In the genomic region with DNA sequence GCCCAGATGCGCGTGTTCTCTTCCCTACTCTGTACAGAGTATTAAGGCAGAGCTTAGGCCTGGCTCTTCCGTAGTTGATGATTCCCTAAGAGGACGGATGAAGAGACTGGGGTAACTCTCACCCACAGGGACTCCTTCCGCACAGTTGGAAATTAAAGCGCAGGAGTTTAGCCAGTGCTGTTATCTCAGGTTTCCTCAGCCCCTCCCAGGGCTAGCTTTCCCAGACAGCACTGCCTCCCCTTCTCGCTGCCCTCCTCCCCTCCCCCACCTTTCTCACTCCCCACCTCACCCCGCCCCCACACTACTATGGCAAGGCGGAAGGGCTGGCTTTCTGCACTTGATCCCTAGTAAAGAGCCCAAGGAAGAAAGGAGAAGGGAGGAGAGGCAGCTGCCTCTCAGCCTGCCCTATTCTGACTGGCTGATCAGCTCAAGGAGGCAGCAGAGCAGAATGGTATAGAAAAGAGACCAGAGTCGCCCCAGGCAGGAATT, we compare ENCODE assay signal across 8 mouse cellular contexts. TPM values are rescaled to one million over a fixed set of nuclear protein-coding genes. Genes with fewer than 3 reads are reported as not detected.
A peak's percentile ranks its signal among the peaks of the same experiment; 100 is the strongest.
DNase-seq lines count a peak whose midpoint lies in the region; ATAC-seq and TF ChIP-seq lines count a peak whose summit lies in the region.

No protein-coding gene starts in this region.

- no peak for TF ChIP-seq CTCF in lung, postnatal 0 days (IDR thresholded peaks at IDR 0.05)

- H3K9ac ChIP-seq in lung, postnatal 0 days (replicated peaks; ENCODE audit: low read depth), result no peak overlapping the region
- peak overlapping the region; percentile 30; the same call in 1 of the 2 replicates for H3K9ac ChIP-seq in forebrain, embryonic 14.5 days (ENCODE audit: low read length)
- peak overlapping the region; percentile 35; the same call in 1 of the 2 replicates for H3K9ac ChIP-seq in limb, embryonic 13.5 days
- H3K9ac ChIP-seq in neural tube, embryonic 13.5 days, result peak overlapping the region; percentile 52; the same call in 1 of the 2 replicates

- no peaks in the 10 kb centered on the region for H3K4me1 ChIP-seq in lung, postnatal 0 days (ENCODE audit: insufficient read depth, low read depth, low read length)
- H3K4me1 ChIP-seq in forebrain, embryonic 14.5 days (ENCODE audit: control insufficient read depth, insufficient read depth, low read length), result no peaks in the 10 kb centered on the region
- H3K4me1 ChIP-seq in limb, embryonic 13.5 days, result 0 out of 2 replicates have a peak, but pooled peaks cover 3% of the 10 kb centered on the region
- H3K4me1 ChIP-seq in neural tube, embryonic 13.5 days (replicated peaks), result peaks cover 13% of the 10 kb centered on the region; the same call in 1 of the 2 replicates

- H3K4me2 ChIP-seq in lung, postnatal 0 days (replicated peaks; ENCODE audit: low read depth, low read length), result peak overlapping the region; percentile 35
- H3K4me2 ChIP-seq in forebrain, embryonic 14.5 days (ENCODE audit: low read length), result peak overlapping the region; percentile 24
- peak overlapping the region; percentile 53 for H3K4me2 ChIP-seq in limb, embryonic 13.5 days (replicated peaks)
- H3K4me2 ChIP-seq in neural tube, embryonic 13.5 days, result peak overlapping the region; percentile 46

- 4% methylated on average over 10 of the region's 10 CpGs for WGBS in lung, postnatal 0 days
- 22% methylated on average over 10 of the region's 10 CpGs for WGBS in forebrain, embryonic 14.5 days
- WGBS in limb, embryonic 13.5 days, result 3% methylated on average over 10 of the region's 10 CpGs
- 11% methylated on average over 10 of the region's 10 CpGs for WGBS in neural tube, embryonic 13.5 days

- peak; percentile 63 for ATAC-seq in lung, postnatal 0 days
- ATAC-seq in forebrain, embryonic 14.5 days, result peak; percentile 93
- ATAC-seq in limb, embryonic 13.5 days (ENCODE audit: low FRiP score, low read depth), result peak; percentile 81
- ATAC-seq in neural tube, embryonic 13.5 days (ENCODE audit: low read depth), result peak; percentile 75

- H3K9me3 ChIP-seq in lung, postnatal 0 days (ENCODE audit: low read length), result no peaks in the 10 kb centered on the region
- no peaks in the 10 kb centered on the region for H3K9me3 ChIP-seq in forebrain, embryonic 14.5 days (replicated peaks; ENCODE audit: control insufficient read depth, low read length)
- no peaks in the 10 kb centered on the region for H3K9me3 ChIP-seq in limb, embryonic 13.5 days
- no peaks in the 10 kb centered on the region for H3K9me3 ChIP-seq in neural tube, embryonic 13.5 days

- no peak overlapping the region for H3K4me3 ChIP-seq in lung, postnatal 0 days (ENCODE audit: low read depth, low read length)
- H3K4me3 ChIP-seq in forebrain, embryonic 14.5 days (ENCODE audit: low read depth, low read length), result 0 out of 2 replicates have a peak overlapping the region, but pooled peaks have one; percentile 9
- peak overlapping the region; percentile 22 for H3K4me3 ChIP-seq in limb, embryonic 13.5 days
- peak overlapping the region; percentile 8; the same call in 1 of the 2 replicates for H3K4me3 ChIP-seq in neural tube, embryonic 13.5 days

- DNase-seq in lung, postnatal 0 days (ENCODE audit: low spot score), result peak; percentile 37
- no peak for DNase-seq in lung, postnatal 10 days
- peak; percentile 82 for DNase-seq in forebrain, embryonic 14.5 days (ENCODE audit: low spot score)
- no peak for DNase-seq in spleen, postnatal 14 days (ENCODE audit: low spot score in 2 of 2)
- DNase-seq in urinary bladder, adult 18-20 months (ENCODE audit: low spot score in 2 of 2), result no peak
- DNase-seq in thymus, postnatal 25 days, result no peak

- H3K27ac ChIP-seq in lung, postnatal 0 days (ENCODE audit: low read length), result peak overlapping the region; percentile 62; the same call in 1 of the 2 replicates
- H3K27ac ChIP-seq in forebrain, embryonic 14.5 days (ENCODE audit: low read depth, low read length), result peak overlapping the region; percentile 81
- no peak overlapping the region; the same call in 1 of the 2 replicates for H3K27ac ChIP-seq in limb, embryonic 13.5 days
- peak overlapping the region; percentile 88 for H3K27ac ChIP-seq in neural tube, embryonic 13.5 days (replicated peaks)

- TF ChIP-seq EP300 in lung, postnatal 0 days (IDR thresholded peaks at IDR 0.05), result no peak

- H3K36me3 ChIP-seq in lung, postnatal 0 days (ENCODE audit: insufficient read depth, low read length), result no peaks in the 10 kb centered on the region
- H3K36me3 ChIP-seq in forebrain, embryonic 14.5 days (ENCODE audit: control insufficient read depth, insufficient read depth, low read length), result no peaks in the 10 kb centered on the region
- H3K36me3 ChIP-seq in limb, embryonic 13.5 days, result no peaks in the 10 kb centered on the region
- no peaks in the 10 kb centered on the region for H3K36me3 ChIP-seq in neural tube, embryonic 13.5 days

- no peaks in the 10 kb centered on the region for H3K27me3 ChIP-seq in lung, postnatal 0 days (replicated peaks; ENCODE audit: insufficient read depth, low read length)
- H3K27me3 ChIP-seq in forebrain, embryonic 14.5 days (replicated peaks; ENCODE audit: control insufficient read depth, insufficient read depth, low read length), result no peaks in the 10 kb centered on the region
- H3K27me3 ChIP-seq in limb, embryonic 13.5 days, result no peaks in the 10 kb centered on the region
- H3K27me3 ChIP-seq in neural tube, embryonic 13.5 days, result no peaks in the 10 kb centered on the region

RNA-seq across cellular contexts. Expression of a gene that starts 21.5 kb away (rescaled TPM):
- 576 and 678 TPM in 2 replicates for polyA plus RNA-seq in lung, postnatal 0 days (2015; fragmentation: Nextera tagmentation; extraction: Ambion mirVana)
- polyA plus RNA-seq in forebrain, embryonic 14.5 days (2014; fragmentation: Nextera tagmentation; extraction: Ambion mirVana), result 589 and 711 TPM in 2 replicates
- polyA plus RNA-seq in limb, embryonic 13.5 days (2015; fragmentation: Nextera tagmentation; extraction: Ambion mirVana), result 445 and 463 TPM in 2 replicates
- 565 and 581 TPM in 2 replicates for polyA plus RNA-seq in neural tube, embryonic 13.5 days (2015; fragmentation: Nextera tagmentation; extraction: Ambion mirVana)

RNA-seq across cellular contexts. Expression of a gene that starts 56.7 kb away (rescaled TPM):
- polyA plus RNA-seq in lung, postnatal 0 days (2015; fragmentation: Nextera tagmentation; extraction: Ambion mirVana), result 176 and 189 TPM in 2 replicates
- 130 and 144 TPM in 2 replicates for polyA plus RNA-seq in forebrain, embryonic 14.5 days (2014; fragmentation: Nextera tagmentation; extraction: Ambion mirVana)
- polyA plus RNA-seq in limb, embryonic 13.5 days (2015; fragmentation: Nextera tagmentation; extraction: Ambion mirVana), result 123 TPM in 2 replicates
- polyA plus RNA-seq in neural tube, embryonic 13.5 days (2015; fragmentation: Nextera tagmentation; extraction: Ambion mirVana), result 129 and 135 TPM in 2 replicates

RNA-seq across cellular contexts. Expression of a gene that starts 56.9 kb away (rescaled TPM):
- polyA plus RNA-seq in lung, postnatal 0 days (2015; fragmentation: Nextera tagmentation; extraction: Ambion mirVana), result 21.2 and 23.9 TPM in 2 replicates
- polyA plus RNA-seq in forebrain, embryonic 14.5 days (2014; fragmentation: Nextera tagmentation; extraction: Ambion mirVana), result 23.9 and 24.5 TPM in 2 replicates
- polyA plus RNA-seq in limb, embryonic 13.5 days (2015; fragmentation: Nextera tagmentation; extraction: Ambion mirVana), result 33.8 and 34.3 TPM in 2 replicates
- polyA plus RNA-seq in neural tube, embryonic 13.5 days (2015; fragmentation: Nextera tagmentation; extraction: Ambion mirVana), result 23.9 and 29.0 TPM in 2 replicates

Comparison
In these comparisons a context has a peak if more than half of its experiments do, and no peak if none do; other contexts are left out.
1. DNase-seq: peak in lung, postnatal 0 days (single experiment) and forebrain, embryonic 14.5 days (single experiment); none in lung, postnatal 10 days (single experiment), spleen, postnatal 14 days (0 of 2), urinary bladder, adult 18-20 months (0 of 2) and thymus, postnatal 25 days (single experiment).
2. Peak in every context shown above with its lines, with median percentiles within 50 percentile points of each other: ATAC-seq and H3K4me2 ChIP-seq.